Mouse (Mus musculus): Measurements from ENCODE around the gene Hexa. TPM values are rescaled to one million over a fixed set of nuclear protein-coding genes. Genes with fewer than 3 reads are reported as not detected.

The Hexa gene
- total and polyA plus RNA-seq, 3 experiments = 134 to 162 (median 137) TPM

DNA sequence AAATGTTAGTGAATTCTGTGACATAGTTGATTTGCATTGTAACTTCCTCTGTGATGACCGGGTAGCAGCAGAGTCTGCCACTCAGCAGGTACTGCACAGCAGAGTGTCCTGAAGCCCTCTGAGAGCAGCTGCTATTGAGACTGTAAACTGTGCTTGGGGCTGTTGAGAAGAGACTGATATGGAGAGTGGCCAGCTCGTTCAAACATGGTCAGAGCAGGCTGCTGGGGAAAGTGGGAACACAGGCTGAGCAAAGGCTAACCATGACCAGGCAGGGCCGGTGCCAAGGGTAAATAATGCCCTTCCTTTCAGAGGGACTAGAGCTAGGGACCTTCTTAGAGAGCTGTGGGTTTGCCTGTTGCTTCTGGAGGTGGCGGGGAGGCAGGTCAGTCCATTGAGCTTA lies 14.4 kb downstream of the Hexa start:
- DNase-seq = no peak

- DNase-seq = peak; percentile 88
Measured at GRCm38 (mm10) chr9:59565600-59565999, 26.3 kb downstream of the Hexa start.

- DNase-seq = peak; percentile 68
Measured at GRCm38 (mm10) chr9:59567111-59567510, 27.8 kb downstream of the Hexa start.

- no peak for DNase-seq
Measured at GRCm38 (mm10) chr9:59571852-59572251, 32.5 kb downstream of the Hexa start.

- DNase-seq = no peak
Measured at GRCm38 (mm10) chr9:59577401-59577800, 38.1 kb downstream of the Hexa start.

DNA sequence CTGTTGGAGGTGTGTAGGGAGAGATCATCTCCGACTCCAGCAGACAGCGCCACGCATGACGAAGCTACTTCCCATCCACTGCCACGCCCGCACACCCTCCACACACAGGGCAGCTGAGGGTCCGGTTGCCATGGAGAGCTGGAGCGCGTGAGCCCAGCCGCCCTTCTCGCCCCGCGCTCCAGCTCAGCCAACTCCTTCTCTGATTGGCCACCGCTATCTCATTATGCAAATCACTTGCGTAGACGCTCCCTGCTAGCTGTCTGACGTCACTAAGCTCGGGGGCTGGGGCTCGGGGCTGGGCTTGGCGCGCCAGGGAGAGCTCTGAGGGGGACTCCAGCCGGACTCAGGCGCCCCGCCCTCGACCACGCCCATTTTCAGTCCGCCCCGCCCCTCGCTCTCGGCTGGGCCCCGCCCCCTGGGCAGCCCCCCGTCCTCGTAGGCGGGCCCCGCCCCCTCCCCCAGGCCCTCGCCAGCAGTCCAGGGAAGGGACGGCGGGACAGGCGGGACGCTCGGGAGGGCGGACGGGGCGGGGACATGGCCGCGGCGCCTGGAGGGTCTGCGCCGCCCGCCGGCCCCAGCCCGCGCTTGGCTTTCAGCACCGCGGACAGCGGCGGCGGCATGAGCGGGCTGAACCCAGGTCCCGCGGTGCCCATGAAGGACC lies 38.6 kb downstream of the Hexa start, which contains the start of gene Celf6:
Celf6 (plus strand) TSS at position 74 of the 661 bp plus-strand sequence.
- peak; percentile 94 for DNase-seq

GRCm38 (mm10) chr9:59578505-59578867 lies 39.1 kb downstream of the Hexa start:
- no peak for DNase-seq

GRCm38 (mm10) chr9:59584871-59585308 lies 45.5 kb downstream of the Hexa start:
- DNase-seq = peak; percentile 77

DNA sequence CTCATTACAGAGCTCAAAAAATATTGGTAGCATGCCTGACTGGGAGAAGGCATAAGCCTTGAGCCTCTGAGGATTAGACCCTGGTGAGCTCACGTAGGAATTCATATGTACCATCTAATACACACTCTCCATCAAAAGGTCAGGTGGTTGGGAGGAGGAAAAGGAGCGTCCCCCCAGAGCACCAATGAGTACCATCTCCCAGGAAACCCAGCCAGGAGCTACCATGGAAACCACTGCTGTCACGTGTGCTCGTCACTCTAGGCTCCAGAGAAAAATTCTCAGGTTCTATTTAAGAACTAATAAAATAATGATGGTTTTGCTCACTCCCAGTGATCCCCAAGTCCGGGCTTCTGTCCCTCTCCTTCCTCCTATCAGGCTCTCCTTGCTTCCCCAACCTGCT lies 48.9 kb downstream of the Hexa start:
- DNase-seq = no peak

DNA sequence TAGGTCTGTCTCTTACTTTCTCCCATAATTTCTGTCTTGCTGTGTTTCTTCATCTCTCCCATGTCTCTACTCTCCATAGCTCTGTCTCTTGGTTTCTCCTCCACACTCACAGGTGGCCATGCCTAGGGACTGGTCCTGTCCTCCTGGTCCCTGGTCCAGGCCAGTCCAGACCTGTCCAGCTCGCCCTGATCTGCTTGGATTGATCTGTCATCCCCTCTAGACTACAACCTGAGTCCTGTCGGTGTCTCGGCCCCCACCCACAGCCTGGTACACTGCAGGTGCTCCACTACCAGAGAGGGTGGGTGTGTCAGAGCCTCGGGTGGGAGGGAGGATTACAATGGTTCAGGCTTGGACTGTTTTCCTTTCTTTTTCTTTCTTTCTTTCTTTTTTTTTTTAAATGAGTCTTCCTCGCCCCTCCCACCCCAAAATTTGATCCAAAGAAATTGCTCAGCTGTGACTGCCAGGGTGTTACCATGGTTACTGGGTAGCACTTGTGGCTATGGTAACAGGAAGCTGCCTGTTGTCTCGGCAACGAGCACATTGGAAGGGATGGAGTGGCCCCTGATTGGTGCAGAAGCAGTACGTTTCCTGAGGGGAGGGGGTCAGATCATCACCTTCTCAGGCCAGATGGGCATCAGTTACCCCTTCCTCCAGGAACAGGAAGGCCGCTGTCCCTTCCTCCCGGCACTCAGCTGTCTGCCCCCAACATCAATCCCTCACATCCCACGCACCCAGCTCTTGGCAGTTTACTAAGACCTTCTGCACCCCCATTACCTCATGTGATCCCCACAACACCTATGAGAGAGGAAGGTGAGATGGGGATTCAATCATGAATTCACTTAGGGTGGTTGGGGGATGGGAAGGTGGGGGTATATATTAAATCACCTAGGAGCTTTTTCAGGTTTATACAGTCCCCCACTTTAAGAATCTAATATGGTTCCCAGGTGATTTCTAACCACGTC lies 49.7 kb downstream of the Hexa start:
- DNase-seq = no peak

DNA sequence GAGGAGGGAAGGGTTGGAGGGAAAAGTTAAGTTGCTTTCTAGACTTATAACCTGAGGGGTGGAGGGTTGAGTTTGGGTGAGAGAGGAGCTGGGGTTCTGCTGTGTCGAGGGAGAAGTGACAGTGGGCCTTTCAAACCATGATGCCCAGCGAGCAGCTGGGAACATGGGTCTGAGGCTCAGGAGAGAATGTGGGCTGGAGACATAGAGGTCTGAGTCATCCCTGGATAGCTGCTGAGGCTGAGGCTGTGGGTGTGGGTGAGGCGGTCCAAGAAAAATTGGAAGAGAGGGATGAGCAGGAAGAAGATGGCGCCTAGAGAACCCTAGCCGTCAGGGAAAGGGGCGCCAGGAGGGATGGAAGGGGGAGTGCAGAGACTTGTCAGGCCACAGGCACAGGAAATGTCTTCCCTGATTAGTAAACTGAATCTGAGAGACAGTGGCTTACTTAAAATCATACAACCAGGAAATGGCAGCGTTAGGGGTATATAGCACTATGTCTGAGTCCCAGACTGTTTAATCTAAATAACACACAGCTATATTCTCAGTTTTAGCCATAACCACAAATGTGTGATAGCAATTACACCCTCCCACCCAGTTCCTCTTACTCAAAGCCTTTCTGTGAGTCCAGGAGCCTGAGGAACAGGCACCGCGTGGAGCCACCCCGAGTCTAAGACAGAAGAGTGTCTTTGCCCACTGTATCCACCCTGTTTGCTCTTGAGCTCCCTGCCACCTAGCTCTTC lies 50.5 kb downstream of the Hexa start:
- DNase-seq = no peak

DNA sequence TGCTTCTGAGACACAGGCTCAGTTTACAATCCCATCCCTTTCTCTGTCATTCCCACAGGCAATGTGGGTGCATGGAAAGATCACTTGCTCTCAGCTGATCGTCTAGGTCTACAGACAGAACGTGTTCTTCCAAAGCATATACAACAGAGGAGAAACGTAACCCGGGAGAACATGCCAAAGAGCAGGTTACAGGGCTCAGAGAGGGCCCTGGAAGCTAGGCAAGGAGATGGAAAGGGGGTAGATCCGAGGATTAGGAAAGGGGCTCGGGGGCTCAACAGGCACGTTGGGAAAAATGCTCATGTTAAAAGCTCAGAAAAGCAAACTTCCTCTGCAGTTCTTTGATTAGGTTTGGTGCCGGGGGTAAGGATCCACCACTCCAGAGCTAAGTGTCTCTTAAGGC lies 62.3 kb downstream of the Hexa start:
- no peak for DNase-seq

- no peak for DNase-seq
Measured at GRCm38 (mm10) chr9:59605967-59606366, 66.6 kb downstream of the Hexa start.

GRCm38 (mm10) chr9:59610950-59611349 lies 71.6 kb downstream of the Hexa start:
- no peak for DNase-seq

Other genes with a start within 250 kb of the Hexa start
- gene Adpgk, start 248.0 kb upstream of the Hexa start, total RNA-seq (2021) = 10 to 100 TPM; 28.0 to 28.6 TPM
- 25.2 and 25.8 TPM in 2 replicates for gene Adpgk, start 248.0 kb upstream of the Hexa start, polyA plus RNA-seq (2012; rRNA removed)
- 10 to 100 TPM in 1 of 2 experiments, 1 to 10 TPM in 1; 6.7 to 13.3 TPM for gene Bbs4, start 186.0 kb upstream of the Hexa start, total RNA-seq (2021)
- gene Bbs4, start 186.0 kb upstream of the Hexa start, polyA plus RNA-seq (2012; rRNA removed) = 2.0 and 2.4 TPM in 2 replicates
- 100 to 1,000 TPM in 1 of 2 experiments, 10 to 100 TPM in 1; 99.3 to 152 TPM for gene Arih1, start 52.9 kb upstream of the Hexa start, total RNA-seq (2021)
- gene Arih1, start 52.9 kb upstream of the Hexa start, polyA plus RNA-seq (2012; rRNA removed) = 10.2 and 13.6 TPM in 2 replicates
- gene Tmem202, start 307 bp downstream of the Hexa start, total RNA-seq (2021) = 1 to 10 TPM; 2.5 to 3.5 TPM
- gene Tmem202, start 307 bp downstream of the Hexa start, polyA plus RNA-seq (2012; rRNA removed) = 4.1 and 4.4 TPM in 2 replicates
- 1 to 10 TPM; 3.0 to 8.6 TPM for gene Celf6, start 38.4 kb downstream of the Hexa start, total RNA-seq (2021)
- gene Celf6, start 38.4 kb downstream of the Hexa start, polyA plus RNA-seq (2012; rRNA removed) = 3.9 and 13.9 TPM in 2 replicates
- gene Parp6, start 77.7 kb downstream of the Hexa start, total RNA-seq (2021) = 10 to 100 TPM; 25.3 to 32.9 TPM
- gene Parp6, start 77.7 kb downstream of the Hexa start, polyA plus RNA-seq (2012; rRNA removed) = 6.0 and 6.5 TPM in 2 replicates
- 100 to 1,000 TPM; 766 to 872 TPM for gene Pkm, start 116.8 kb downstream of the Hexa start, total RNA-seq (2021)
- 1,274 and 1,388 TPM in 2 replicates for gene Pkm, start 116.8 kb downstream of the Hexa start, polyA plus RNA-seq (2012; rRNA removed)
- under 1 TPM in 1 of 2 experiments, not detected in 1; 0.40 TPM for gene Gramd2, start 140.6 kb downstream of the Hexa start, total RNA-seq (2021)
- gene Gramd2, start 140.6 kb downstream of the Hexa start, polyA plus RNA-seq (2012; rRNA removed) = 0.09 and 0.17 TPM in 2 replicates
- 10 to 100 TPM in 1 of 2 experiments, 1 to 10 TPM in 1; 7.5 to 10.4 TPM for gene Senp8, start 211.2 kb downstream of the Hexa start, total RNA-seq (2021)
- 0.65 and 2.7 TPM in 2 replicates for gene Senp8, start 211.2 kb downstream of the Hexa start, polyA plus RNA-seq (2012; rRNA removed)
- 10 to 100 TPM; 14.1 to 17.5 TPM for gene Myo9a, start 211.4 kb downstream of the Hexa start, total RNA-seq (2021)
- gene Myo9a, start 211.4 kb downstream of the Hexa start, polyA plus RNA-seq (2012; rRNA removed) = 0.28 and 0.45 TPM in 2 replicates